Mouse (Mus musculus) CH12.LX (cell line): ENCODE measurements at regions not wholly inside any gene's neighbourhood (a gene's known extent, or its start where the extent isn't known, plus 50 kb on each side); places are given as distances from the start of the nearest gene placed in this dataset.
A peak's percentile ranks its signal among the peaks of the same experiment; 100 is the strongest.

ENCODE experiments used
- DNase-seq: peaks from one replicate; pipeline ENCODE4 v3.0.0-alpha.2; 2013; ENCODE audit errors: extremely low read depth
- H3K27ac ChIP-seq: 2 replicates; pipeline ENCODE4 v1.5.1; 2012; ENCODE audit warnings: low read depth, mild to moderate bottlenecking, control low read depth, moderate library complexity; ENCODE audit not compliant: insufficient read depth
- H3K27me3 ChIP-seq: replicated peaks from 2 replicates; pipeline ENCODE3; 2012; ENCODE audit warnings: inconsistent platforms
- H3K36me3 ChIP-seq, 2 experiments: replicated peaks in 1 of 2; 2 replicates each; pipeline versions ENCODE3 to v1.6.1; 2012; ENCODE audit warnings: inconsistent platforms in 1 of 2, low read length in 1 of 2, mild to moderate bottlenecking in 1 of 2, mixed read lengths in 1 of 2, moderate library complexity in 1 of 2; ENCODE audit not compliant: control insufficient read depth in 1 of 2, insufficient read depth in 1 of 2
- H3K4me1 ChIP-seq, 2 experiments: 2 replicates each; pipeline ENCODE4 v1.6.1; 2012; ENCODE audit warnings: inconsistent platforms in 1 of 2, moderate library complexity in 1 of 2; ENCODE audit not compliant: insufficient read depth in 2 of 2, control insufficient read depth in 1 of 2
- H3K4me2 ChIP-seq: 2 replicates; pipeline ENCODE4 v1.6.1; 2012; ENCODE audit warnings: low read depth, mild to moderate bottlenecking, control low read depth; ENCODE audit not compliant: poor library complexity, insufficient read depth, severe bottlenecking
- H3K4me3 ChIP-seq, 3 experiments: fragments of 150-350 bp in 1 of 3; sonication (generic) in 1 of 3; replicated peaks in 1 of 3; 2 replicates each; pipeline versions ENCODE3 to v1.5.1; 2011 to 2012; ENCODE audit warnings: low read depth in 2 of 3, low read length in 2 of 3, mild to moderate bottlenecking in 2 of 3, moderate library complexity in 2 of 3, control low read depth in 1 of 3, improper control_type of control experiment in 1 of 3, inconsistent platforms in 1 of 3, mixed read lengths in 1 of 3; ENCODE audit not compliant: poor library complexity in 1 of 3
- H3K79me2 ChIP-seq: replicated peaks from 2 replicates; pipeline ENCODE4 v1.6.1; 2012; ENCODE audit warnings: mild to moderate bottlenecking, moderate library complexity; ENCODE audit not compliant: control insufficient read depth, poor library complexity, insufficient read depth, severe bottlenecking; ENCODE audit errors: extremely low read depth
- H3K9ac ChIP-seq: 2 replicates; pipeline ENCODE4 v1.6.1; 2012; ENCODE audit warnings: low read depth, mild to moderate bottlenecking, control low read depth, moderate library complexity; ENCODE audit not compliant: insufficient read depth
- H3K9me3 ChIP-seq: replicated peaks from 2 replicates; pipeline ENCODE3; 2012; ENCODE audit warnings: low read length, inconsistent platforms, mixed read lengths
- BHLHE40 ChIP-seq: IDR thresholded peaks from 2 replicates; pipeline ENCODE4 v1.6.1; 2011; ENCODE audit warnings: mild to moderate bottlenecking, low read depth, low read length, improper control_type of control experiment
- CHD1 ChIP-seq: IDR thresholded peaks from 2 replicates; pipeline ENCODE4 v1.6.1; 2012; ENCODE audit warnings: low read depth, low read length, improper control_type of control experiment, inconsistent platforms
- CHD2 ChIP-seq: IDR thresholded peaks from 2 replicates; pipeline ENCODE4 v1.6.1; 2011; ENCODE audit warnings: low read length, improper control_type of control experiment
- CTCF ChIP-seq, 2 experiments: IDR thresholded peaks in 1 of 2; conservative IDR thresholded peaks in 1 of 2; 2 replicates each; pipeline ENCODE4 v1.5.1; 2011 to 2012; ENCODE audit warnings: low read depth in 2 of 2, low read length in 2 of 2, improper control_type of control experiment in 1 of 2, inconsistent platforms in 1 of 2, mild to moderate bottlenecking in 1 of 2, moderate library complexity in 1 of 2
- ELF1 ChIP-seq: IDR thresholded peaks from 2 replicates; pipeline ENCODE4 v1.6.1; 2014; ENCODE audit warnings: low read depth, mild to moderate bottlenecking, inconsistent platforms, low read length, improper control_type of control experiment
- HCFC1 ChIP-seq: IDR thresholded peaks from 2 replicates; pipeline ENCODE4 v1.6.1; 2012; ENCODE audit warnings: low read depth, mild to moderate bottlenecking, inconsistent platforms, low read length, improper control_type of control experiment
- IRF4 ChIP-seq: IDR thresholded peaks from 2 replicates; pipeline ENCODE4 v1.6.1; 2014; ENCODE audit warnings: low read depth, mild to moderate bottlenecking, inconsistent platforms, low read length, improper control_type of control experiment
- JUND ChIP-seq: conservative IDR thresholded peaks from 2 replicates; pipeline ENCODE4 v1.6.1; 2011; ENCODE audit warnings: low read depth, low read length, improper control_type of control experiment
- MAX ChIP-seq: IDR thresholded peaks from 2 replicates; pipeline ENCODE4 v1.6.1; 2011; ENCODE audit warnings: low read length, improper control_type of control experiment
- MAZ ChIP-seq: IDR thresholded peaks from 2 replicates; pipeline ENCODE4 v1.6.1; 2012; ENCODE audit warnings: low read depth, mild to moderate bottlenecking, inconsistent platforms, low read length, improper control_type of control experiment, moderate library complexity
- MXI1 ChIP-seq: IDR thresholded peaks from 2 replicates; pipeline ENCODE4 v1.6.1; 2011; ENCODE audit warnings: mild to moderate bottlenecking, low read depth, low read length, improper control_type of control experiment
- MYC ChIP-seq: IDR thresholded peaks from 2 replicates; pipeline ENCODE4 v1.6.1; 2011; ENCODE audit warnings: low read depth, mild to moderate bottlenecking, improper control_type of control experiment, low read length
- NELFE ChIP-seq: IDR thresholded peaks from 2 replicates; pipeline ENCODE4 v1.6.1; 2011; ENCODE audit warnings: low read depth, low read length, improper control_type of control experiment
- PAX5 ChIP-seq: IDR thresholded peaks from 2 replicates; pipeline ENCODE4 v1.6.1; 2012; ENCODE audit warnings: low read length, inconsistent platforms, mixed read lengths
- POLR2A ChIP-seq: IDR thresholded peaks from 2 replicates; pipeline ENCODE4 v1.6.1; 2011; ENCODE audit warnings: low read depth, mild to moderate bottlenecking, improper control_type of control experiment, low read length
- RCOR1 ChIP-seq: conservative IDR thresholded peaks from 2 replicates; pipeline ENCODE4 v1.6.1; 2012; ENCODE audit warnings: low read depth, mild to moderate bottlenecking, inconsistent platforms, low read length, improper control_type of control experiment
- SIN3A ChIP-seq: IDR thresholded peaks from 2 replicates; pipeline ENCODE4 v1.6.1; 2012; ENCODE audit warnings: low read length, improper control_type of control experiment, inconsistent platforms
- TBP ChIP-seq: conservative IDR thresholded peaks from 2 replicates; pipeline ENCODE4 v1.6.1; 2011; ENCODE audit warnings: low read depth, low read length, improper control_type of control experiment
- UBTF ChIP-seq: IDR thresholded peaks from 2 replicates; pipeline ENCODE4 v1.6.1; 2012; ENCODE audit warnings: low read depth, mild to moderate bottlenecking, inconsistent platforms, low read length, improper control_type of control experiment, moderate library complexity
- USF1 ChIP-seq: IDR thresholded peaks from 2 replicates; pipeline ENCODE4 v1.6.1; 2014; ENCODE audit warnings: low read depth, mild to moderate bottlenecking, inconsistent platforms, low read length, improper control_type of control experiment
- ZC3H11A ChIP-seq: IDR thresholded peaks from 2 replicates; pipeline ENCODE4 v1.6.1; 2012; ENCODE audit warnings: low read depth, mild to moderate bottlenecking, inconsistent platforms, low read length, improper control_type of control experiment
- ZMIZ1 ChIP-seq: IDR thresholded peaks from 2 replicates; pipeline ENCODE4 v1.6.1; 2012; ENCODE audit warnings: low read depth, mild to moderate bottlenecking, inconsistent platforms, low read length, improper control_type of control experiment
- ZNF384 ChIP-seq: IDR thresholded peaks from 2 replicates; pipeline ENCODE4 v1.6.1; 2012; ENCODE audit warnings: low read depth, low read length, improper control_type of control experiment, inconsistent platforms
- dilution Hi-C: fragments of 300-500 bp; cut with MboI; formaldehyde crosslinking; loops from 2 replicates; pipeline ENCODE4 v1.14.3; 2020; ENCODE audit warnings: low sequenced_read_pairs; ENCODE audit not compliant: extremely low pct_unique_long_range_greater_than_20kb, extremely low pct_ligation_motif_present
- in situ Hi-C: fragments of 300-500 bp; cut with MboI; formaldehyde crosslinking; loops from 3 replicates; pipeline ENCODE4 v1.14.3; 2019; ENCODE audit warnings: low sequenced_read_pairs, low pct_ligation_motif_present, low pct_unique_long_range_greater_than_20kb, mixed read lengths

GRCm38 (mm10) chr4:99545742-99546141, 110.4 kb upstream of the Foxd3 start:
- Histone ChIP-seq H3K36me3 (no peaks in the 10 kb centered on the region), H3K4me1 (no peaks in the 10 kb centered on the region), H3K4me2 (no peak overlapping the region), H3K27ac (no peak overlapping the region), H3K27me3 (no peaks in the 10 kb centered on the region), H3K4me3 (no peak overlapping the region), H3K79me2 (no peaks in the 10 kb centered on the region), H3K9me3 (peaks cover 65% of the 10 kb centered on the region), H3K9ac (no peak overlapping the region)
- peak; percentile 0 for DNase-seq
- no peak for TF ChIP-seq UBTF
- TF ChIP-seq CHD2 = no peak
- no peak for TF ChIP-seq ZNF384
- TF ChIP-seq NELFE = no peak
- no peak for TF ChIP-seq CHD1
- no peak for TF ChIP-seq ELF1
- TF ChIP-seq POLR2A = no peak
- no peak for TF ChIP-seq HCFC1
- no peak for TF ChIP-seq MAZ
- TF ChIP-seq SIN3A = no peak
- dilution Hi-C loops (no loop called here), in situ Hi-C loops (no loop called here)

DNA sequence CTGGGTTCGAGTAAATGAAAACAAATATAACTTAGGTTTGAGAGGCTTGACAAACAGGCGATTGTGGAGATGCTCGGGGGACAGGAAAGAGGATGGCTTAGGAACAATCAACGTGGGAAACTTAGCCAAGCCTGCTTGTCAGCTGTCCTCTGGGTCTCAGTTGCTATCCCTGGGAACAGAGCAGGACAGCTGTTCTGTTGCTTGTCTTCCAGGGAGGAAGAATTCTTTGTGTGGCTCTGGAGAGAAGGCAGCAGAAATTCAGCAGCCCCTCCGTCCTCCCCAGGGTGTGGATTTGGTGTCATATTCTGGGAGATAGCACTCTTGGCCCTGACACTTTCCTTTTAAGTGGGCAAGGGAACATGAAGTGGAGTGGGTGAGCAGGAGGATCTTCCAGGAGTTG, 98.1 kb upstream of the Foxd3 start:
- no peaks in the 10 kb centered on the region for H3K4me1 ChIP-seq
- dilution Hi-C loops = no loop called here
- no peak overlapping the region for H3K4me3 ChIP-seq
- H3K4me2 ChIP-seq = no peak overlapping the region
- H3K36me3 ChIP-seq = no peaks in the 10 kb centered on the region
- H3K27ac ChIP-seq = no peak overlapping the region
- H3K9me3 ChIP-seq = peaks cover 30% of the 10 kb centered on the region
- no peaks in the 10 kb centered on the region for H3K79me2 ChIP-seq
- in situ Hi-C loops = no loop called here
- DNase-seq = no peak
- TF ChIP-seq MAX (no peak), MXI1 (no peak), JUND (no peak), BHLHE40 (no peak), TBP (no peak), NELFE (no peak), ELF1 (no peak), IRF4 (no peak), MAZ (no peak), USF1 (no peak), MYC (no peak), PAX5 (no peak), ZMIZ1 (no peak), ZC3H11A (no peak), RCOR1 (no peak), CTCF (conservative IDR thresholded peaks at IDR 0.05 in 1 of 2, IDR thresholded peaks at IDR 0.05 in 1 of 2; ENCODE audit: low read depth in 2 of 2, low read length in 2 of 2) (no peak), ZNF384 (no peak), CHD2 (no peak)
- H3K27me3 ChIP-seq = no peaks in the 10 kb centered on the region
- H3K9ac ChIP-seq = no peak overlapping the region
